Mouse (Mus musculus) lung, postnatal 4 days (tissue): ENCODE measurements around the gene Olfr1352.
"Not testable (repeated sequence)": the region's sequence is repeated elsewhere in the genome, so short reads cannot be mapped to it uniquely, and the experiment has no call there.

ENCODE experiments used
- DNase-seq, 2 experiments: peaks; one replicate each; pipeline ENCODE4 v3.0.0; 2021

The Olfr1352 gene

DNA sequence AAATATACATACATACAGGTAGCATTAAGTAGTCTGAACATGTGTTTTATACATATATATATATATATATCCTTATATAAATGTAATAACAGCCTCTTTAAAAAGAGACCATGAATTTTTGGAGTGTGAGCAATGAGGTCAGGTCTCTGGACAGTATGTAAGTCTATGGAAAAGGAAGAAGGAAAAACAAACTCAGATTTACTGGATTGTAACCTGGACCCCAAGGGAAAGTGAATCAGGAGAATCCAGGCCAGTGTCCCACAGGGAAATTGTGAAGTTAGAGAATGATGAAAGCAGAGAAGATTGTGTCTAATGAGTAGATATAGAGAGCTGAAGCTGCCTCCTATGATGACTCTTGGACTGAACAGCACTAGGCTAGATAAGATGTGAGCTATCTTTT, at the start of gene Olfr1352:
Gene Olfr1352 (plus strand): TSS at position 301 of the 400 bp plus-strand sequence.
- no peak for DNase-seq

DNA sequence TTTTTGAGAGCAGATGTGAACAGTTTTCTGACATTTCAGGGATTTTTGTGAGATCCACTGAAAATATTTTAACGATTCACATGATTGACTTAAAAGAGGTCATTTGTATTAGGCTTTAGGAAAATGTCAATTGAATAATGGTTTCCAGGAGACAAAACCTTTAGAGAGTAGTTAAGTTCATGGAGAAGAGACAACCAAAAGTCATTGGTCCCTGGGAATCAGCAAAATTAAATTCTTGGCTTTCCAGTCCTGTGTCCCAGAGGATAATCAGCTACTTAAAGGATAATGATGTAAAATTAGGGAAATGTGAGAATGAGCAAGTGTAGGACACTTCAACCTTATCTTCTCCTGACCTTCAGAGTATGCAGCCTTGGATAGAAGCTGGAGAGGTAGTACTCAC, 30.5 kb upstream of the Olfr1352 start, which contains the start of gene Olfr8:
Gene Olfr8 (plus strand): TSS at position 301 of the 400 bp plus-strand sequence.
- not testable (repeated sequence) for DNase-seq

- DNase-seq: not testable (repeated sequence)
These were observed 17.8 kb upstream of the Olfr1352 start, which contains the start of gene Olfr1353 for GRCm38 (mm10) chr10:78963009-78963408. TSS of gene Olfr1353 (plus strand) at chr10:78963309.

GRCm38 (mm10) chr10:79012172-79012571, 31.3 kb downstream of the Olfr1352 start, which contains the start of gene Olfr1351:
TSS of gene Olfr1351 (plus strand) at chr10:79012472.
- no peak for DNase-seq

DNA sequence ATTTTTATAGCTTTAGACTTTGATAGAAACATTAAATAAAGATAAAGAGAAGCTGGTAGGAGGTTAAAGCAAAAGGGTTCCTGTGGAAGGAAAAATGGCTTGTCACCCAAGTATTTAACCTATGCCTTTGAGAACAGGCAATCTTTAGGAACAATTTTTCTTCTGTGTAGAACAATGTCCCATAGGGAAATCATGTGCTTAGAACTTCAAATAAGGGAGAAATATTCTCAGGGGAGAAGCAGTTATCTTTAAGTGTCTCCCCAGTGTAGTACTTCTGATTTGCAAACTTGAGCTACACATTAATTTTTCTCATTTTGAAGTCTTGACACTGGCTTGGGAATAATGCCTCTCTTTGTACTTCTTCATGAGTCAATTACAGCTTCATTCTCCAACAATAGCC, 47.6 kb downstream of the Olfr1352 start, which contains the start of gene Olfr57:
Gene Olfr57 (plus strand): TSS at position 301 of the 400 bp plus-strand sequence.
- DNase-seq: no peak
